Mouse (Mus musculus) embryonic fibroblast, embryonic 13.5 days (primary cell): ENCODE measurements at regions not wholly inside any gene's neighbourhood (a gene's known extent, or its start where the extent isn't known, plus 50 kb on each side); places are given as distances from the start of the nearest gene placed in this dataset.

Experiments used
- CTCF ChIP-seq: IDR thresholded peaks from 2 replicates; pipeline ENCODE4 v1.5.1; 2011; ENCODE audit warnings: mild to moderate bottlenecking, control low read depth, low read length, moderate library complexity, borderline replicate concordance; ENCODE audit not compliant: insufficient read depth
- POLR2A ChIP-seq: IDR thresholded peaks from 2 replicates; pipeline ENCODE4 v1.6.1; 2011; ENCODE audit warnings: low read depth, mild to moderate bottlenecking, control low read depth, low read length, moderate library complexity

DNA sequence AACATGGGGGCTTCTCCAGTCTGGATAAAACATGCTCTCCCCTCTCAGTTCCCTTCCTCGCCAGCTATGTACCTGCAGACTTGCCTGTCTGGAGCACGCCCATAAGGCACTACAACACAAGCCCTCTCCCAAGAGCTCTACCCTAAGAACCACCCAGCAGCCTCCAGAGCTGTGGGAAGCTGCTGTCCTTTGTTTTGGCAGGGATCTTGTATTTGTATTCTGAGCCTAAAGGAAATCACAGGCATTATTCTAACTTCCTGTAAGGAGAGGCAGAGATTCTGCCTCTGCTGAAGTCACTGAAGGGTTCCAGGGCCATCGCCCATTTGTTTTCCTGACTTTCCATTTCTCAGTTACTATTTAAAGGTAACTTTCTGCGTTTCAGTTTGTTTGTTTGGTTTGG lies 132.0 kb upstream of the Agap1 start:
- TF ChIP-seq POLR2A (no peak), CTCF (no peak)
